Mouse (Mus musculus) ES-E14 (cell line): ENCODE measurements around the gene Tnnt3.

Source experiments
- CHD2 ChIP-seq: IDR thresholded peaks from 2 replicates; pipeline ENCODE4 v1.6.1; 2014; ENCODE audit warnings: mild to moderate bottlenecking, low read depth, low read length, inconsistent platforms
- HCFC1 ChIP-seq: IDR thresholded peaks from 2 replicates; pipeline ENCODE4 v1.6.1; 2012; ENCODE audit warnings: low read length, inconsistent platforms, borderline replicate concordance; ENCODE audit not compliant: insufficient read depth
- MAFK ChIP-seq: IDR thresholded peaks from 2 replicates; pipeline ENCODE4 v1.6.1; 2014; ENCODE audit warnings: mild to moderate bottlenecking, low read depth, low read length, inconsistent platforms; ENCODE audit not compliant: insufficient read depth
- ZC3H11A ChIP-seq: IDR thresholded peaks from 2 replicates; pipeline ENCODE4 v1.6.1; 2012; ENCODE audit warnings: low read depth, mild to moderate bottlenecking, inconsistent platforms, low read length, borderline replicate concordance

- TF ChIP-seq ZC3H11A (no peak), HCFC1 (no peak), MAFK (no peak), CHD2 (no peak)
Measured at GRCm38 (mm10) chr7:142549941-142550763, 51.5 kb downstream of the Tnnt3 start.
